Mouse (Mus musculus) hindbrain, embryonic 13.5 days (tissue): ENCODE results near the gene Ywhah. TPM values are rescaled to one million over a fixed set of nuclear protein-coding genes. Genes with fewer than 3 reads are reported as not detected.

Source experiments
- polyA plus RNA-seq: library from polyadenylated mRNA; unstranded; fragments of >200 nt; fragmentation: Nextera tagmentation; extraction: Ambion mirVana; gene quantifications from 2 replicates; pipeline ENCODE4 v1.2.1, GENCODE M21; 2015

Gene Ywhah
- polyA plus RNA-seq, 1 experiment from 2014 or later = 613 TPM

Other genes with a start within 250 kb of the Ywhah start
- 94.5 and 99.1 TPM in 2 replicates for gene Pisd, start 233.2 kb upstream of the Ywhah start, polyA plus RNA-seq
- not detected in 2 replicates for gene Gm20671, start 191.7 kb upstream of the Ywhah start, polyA plus RNA-seq
- gene Prr14l, start 164.6 kb upstream of the Ywhah start, polyA plus RNA-seq = 12.2 and 15.5 TPM in 2 replicates
- gene Depdc5, start 155.1 kb upstream of the Ywhah start, polyA plus RNA-seq = 28.6 and 31.4 TPM in 2 replicates
- 0.04 TPM in 1 of 2 replicates, not detected in the other for gene Slc5a1, start 85.4 kb downstream of the Ywhah start, polyA plus RNA-seq
- 2.8 and 3.0 TPM in 2 replicates for gene Spon2, start 199.6 kb downstream of the Ywhah start, polyA plus RNA-seq